Mouse (Mus musculus) small intestine, adult 2 months (tissue): Measurements from ENCODE around the gene Etnk1. TPM values are rescaled to one million over a fixed set of nuclear protein-coding genes. Genes with fewer than 3 reads are reported as not detected.

ENCODE experiments used
- H3K27ac ChIP-seq: fragments of 200-500 bp; 2 replicates; pipeline ENCODE4 v1.5.1; 2012; ENCODE audit warnings: low read depth, low read length, control low read depth, inconsistent platforms; ENCODE audit not compliant: insufficient read depth
- H3K27me3 ChIP-seq: fragments of 200-500 bp; 2 replicates; pipeline ENCODE4 v1.6.1; 2012; ENCODE audit warnings: mild to moderate bottlenecking, moderate library complexity, low read length, inconsistent platforms; ENCODE audit not compliant: control insufficient read depth, insufficient read depth
- H3K36me3 ChIP-seq: fragments of 200-500 bp; 2 replicates; pipeline ENCODE4 v1.6.1; 2012; ENCODE audit warnings: mild to moderate bottlenecking, low read length, control low read depth, inconsistent platforms; ENCODE audit not compliant: control insufficient read depth, insufficient read depth
- H3K4me1 ChIP-seq: fragments of 200-500 bp; 2 replicates; pipeline ENCODE4 v1.6.1; 2012; ENCODE audit warnings: low read length, inconsistent platforms, mixed read lengths; ENCODE audit not compliant: control insufficient read depth, insufficient read depth, insufficient read length
- H3K4me3 ChIP-seq: fragments of 200-500 bp; 2 replicates; pipeline ENCODE4 v1.5.1; 2012; ENCODE audit warnings: low read depth, mild to moderate bottlenecking, control low read depth, inconsistent platforms, low read length, moderate library complexity
- CTCF ChIP-seq: fragments of 200-500 bp; IDR thresholded peaks from 2 replicates; pipeline ENCODE4 v1.5.1; 2012; ENCODE audit warnings: low read depth, mild to moderate bottlenecking, control low read depth, inconsistent platforms, low read length, moderate library complexity, mixed read lengths; ENCODE audit not compliant: insufficient replicate concordance, insufficient read length; ENCODE audit errors: extremely low read depth
- POLR2A ChIP-seq: fragments of 200-500 bp; IDR thresholded peaks from 2 replicates; pipeline ENCODE4 v1.6.1; 2012; ENCODE audit warnings: low read depth, mild to moderate bottlenecking, control low read depth, inconsistent platforms, low read length, moderate library complexity
- WGBS: fragments of 180-500 bp; shearing (Covaris S2); methylation state at CpG from one replicate; pipeline ENCODE4 v1.1.7; 2018; 5-methylcytosine and 5-hydroxymethylcytosine counted together
- polyA plus RNA-seq: library from polyadenylated mRNA; depleted of rRNA; stranded (reverse); fragments of >200 nt; gene quantifications from 2 replicates; pipeline ENCODE4 v1.2.3, GENCODE M21; 2012; rRNA removed

Gene Etnk1
- polyA plus RNA-seq = 65.2 and 77.7 TPM in 2 replicates

GRCm38 (mm10) chr6:143166452-143167357 lies at the start of gene Etnk1:
Gene Etnk1, plus strand, starts transcription at chr6:143167221.
- Histone ChIP-seq H3K4me1 (peaks cover 19% of the 10 kb centered on the region), H3K36me3 (peaks cover 14% of the 10 kb centered on the region), H3K4me3 (peak within 1 kb of the TSS; percentile 80), H3K27ac (peak within 1 kb of the TSS; percentile 87), H3K27me3 (no peaks in the 10 kb centered on the region)
- TF ChIP-seq POLR2A = peak; percentile 91
- peak; percentile 26; the same call in 1 of the 2 replicates for TF ChIP-seq CTCF
- WGBS = under 1% methylated on average over 81 of the region's 81 CpGs

DNA sequence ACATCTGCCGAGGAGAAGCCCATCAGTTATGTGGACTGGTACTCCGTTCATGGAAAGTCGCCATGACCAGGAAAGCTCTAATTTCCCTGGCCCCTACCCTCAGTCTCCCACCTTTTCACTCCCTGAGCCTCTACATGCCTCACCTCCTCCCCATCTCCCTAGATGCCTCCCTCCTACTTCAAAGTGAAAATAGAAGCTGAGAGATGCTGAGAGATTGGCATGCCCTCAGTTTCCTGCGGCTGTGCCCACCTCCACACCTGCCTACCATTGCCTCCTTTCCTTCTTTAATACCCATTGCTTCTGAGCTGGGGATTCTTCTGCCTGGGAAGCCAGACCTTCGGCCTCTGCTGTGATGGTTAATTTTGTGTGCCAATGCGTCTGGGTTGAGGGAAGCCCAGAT lies 47.7 kb upstream of the Etnk1 start:
- no peaks in the 10 kb centered on the region for H3K27me3 ChIP-seq
- no peak overlapping the region for H3K4me3 ChIP-seq
- no peaks in the 10 kb centered on the region for H3K36me3 ChIP-seq
- H3K27ac ChIP-seq = no peak overlapping the region
- TF ChIP-seq POLR2A (no peak), CTCF (no peak)
- WGBS = 91% methylated on average over 6 of the region's 6 CpGs
- H3K4me1 ChIP-seq = peaks cover 2% of the 10 kb centered on the region; the same call in 1 of the 2 replicates

- H3K4me1 ChIP-seq = no peaks in the 10 kb centered on the region
- no peaks in the 10 kb centered on the region for H3K36me3 ChIP-seq
- TF ChIP-seq POLR2A (no peak), CTCF (no peak)
- H3K4me3 ChIP-seq = no peak overlapping the region
- no peaks in the 10 kb centered on the region for H3K27me3 ChIP-seq
- no peak overlapping the region for H3K27ac ChIP-seq
These were observed 41.3 kb upstream of the Etnk1 start for GRCm38 (mm10) chr6:143125721-143126120.

DNA sequence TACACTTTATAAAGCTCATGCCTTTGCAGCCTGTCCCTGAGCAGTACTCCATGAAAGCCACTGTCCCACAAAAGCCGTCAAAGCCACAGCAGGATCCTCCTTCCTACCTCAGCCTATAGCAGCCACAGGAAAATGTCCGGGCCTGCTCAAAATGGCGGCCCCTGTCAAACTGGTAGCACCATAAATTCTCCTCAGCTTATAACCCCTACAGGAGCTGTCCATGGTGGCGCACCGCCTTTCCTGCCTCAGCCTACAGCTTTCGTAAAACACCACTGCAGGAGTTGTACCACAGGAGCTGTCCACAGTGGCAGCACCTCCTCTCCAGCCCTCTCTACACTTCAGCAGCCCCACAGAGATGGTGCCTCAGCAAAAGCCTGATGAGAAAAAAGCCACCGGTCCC lies 37.6 kb upstream of the Etnk1 start:
- Histone ChIP-seq H3K4me3 (no peak overlapping the region), H3K27me3 (no peaks in the 10 kb centered on the region), H3K4me1 (peaks cover 4% of the 10 kb centered on the region; the same call in 1 of the 2 replicates), H3K36me3 (no peaks in the 10 kb centered on the region), H3K27ac (no peak overlapping the region)
- 89% methylated on average over 7 of the region's 7 CpGs for WGBS
- TF ChIP-seq POLR2A (no peak), CTCF (no peak)

DNA sequence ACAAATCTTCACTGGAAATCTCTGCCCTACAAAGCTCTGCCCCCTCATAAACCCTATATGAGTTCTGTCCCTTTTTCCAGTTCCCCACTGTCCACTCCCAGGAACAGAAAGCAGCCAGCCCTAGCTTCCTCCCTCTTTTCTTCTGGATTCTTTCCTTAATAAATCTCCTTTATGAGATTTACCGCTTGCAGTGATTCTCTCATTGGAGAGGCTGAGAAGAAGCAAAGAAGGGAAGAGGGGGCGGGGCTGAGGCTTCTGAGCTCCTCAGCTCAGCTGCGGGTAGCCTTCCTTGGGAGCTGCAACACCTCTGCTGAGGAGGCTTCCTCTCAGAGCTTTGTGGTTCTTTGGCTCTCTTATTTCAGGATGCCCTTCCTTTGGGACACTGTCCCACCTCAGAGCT lies 37.1 kb upstream of the Etnk1 start:
- Histone ChIP-seq H3K36me3 (no peaks in the 10 kb centered on the region), H3K27ac (no peak overlapping the region), H3K4me3 (no peak overlapping the region), H3K4me1 (peaks cover 4% of the 10 kb centered on the region; the same call in 1 of the 2 replicates), H3K27me3 (no peaks in the 10 kb centered on the region)
- no peak for TF ChIP-seq CTCF
- TF ChIP-seq POLR2A = no peak
- 89% methylated on average over 3 of the region's 3 CpGs for WGBS

DNA sequence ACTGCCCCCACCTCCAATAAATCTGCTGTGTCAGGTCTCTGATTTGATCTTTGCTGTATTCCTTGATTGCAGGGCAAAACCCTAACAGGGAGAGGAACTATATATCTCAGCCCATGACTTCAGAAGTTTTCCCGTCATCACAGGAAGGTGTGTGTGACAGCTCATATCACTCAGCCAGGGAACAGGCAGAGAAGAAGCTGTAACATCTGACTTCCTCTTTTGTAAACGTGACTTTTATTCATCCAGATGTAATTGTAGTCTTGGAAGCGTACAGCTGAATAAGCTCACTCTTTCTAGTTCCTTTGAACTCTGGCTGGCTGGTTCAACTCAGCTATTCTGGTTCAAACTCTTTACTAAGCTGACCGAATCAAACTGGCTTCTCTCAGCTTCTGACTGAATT lies 36.6 kb upstream of the Etnk1 start:
- TF ChIP-seq POLR2A (no peak), CTCF (no peak)
- no peaks in the 10 kb centered on the region for H3K36me3 ChIP-seq
- no peak overlapping the region for H3K27ac ChIP-seq
- 81% methylated on average over 4 of the region's 4 CpGs for WGBS
- no peaks in the 10 kb centered on the region for H3K27me3 ChIP-seq
- H3K4me1 ChIP-seq = peaks cover 4% of the 10 kb centered on the region; the same call in 1 of the 2 replicates
- no peak overlapping the region for H3K4me3 ChIP-seq

- WGBS = 60% methylated on average over 6 of the region's 6 CpGs
- H3K4me1 ChIP-seq = peaks cover 4% of the 10 kb centered on the region; the same call in 1 of the 2 replicates
- no peak overlapping the region for H3K27ac ChIP-seq
- TF ChIP-seq POLR2A = no peak
- no peak for TF ChIP-seq CTCF
- H3K36me3 ChIP-seq = no peaks in the 10 kb centered on the region
- no peak overlapping the region for H3K4me3 ChIP-seq
- H3K27me3 ChIP-seq = no peaks in the 10 kb centered on the region
These were observed 34.9 kb upstream of the Etnk1 start for GRCm38 (mm10) chr6:143131895-143132652.
